In the genomic region with DNA sequence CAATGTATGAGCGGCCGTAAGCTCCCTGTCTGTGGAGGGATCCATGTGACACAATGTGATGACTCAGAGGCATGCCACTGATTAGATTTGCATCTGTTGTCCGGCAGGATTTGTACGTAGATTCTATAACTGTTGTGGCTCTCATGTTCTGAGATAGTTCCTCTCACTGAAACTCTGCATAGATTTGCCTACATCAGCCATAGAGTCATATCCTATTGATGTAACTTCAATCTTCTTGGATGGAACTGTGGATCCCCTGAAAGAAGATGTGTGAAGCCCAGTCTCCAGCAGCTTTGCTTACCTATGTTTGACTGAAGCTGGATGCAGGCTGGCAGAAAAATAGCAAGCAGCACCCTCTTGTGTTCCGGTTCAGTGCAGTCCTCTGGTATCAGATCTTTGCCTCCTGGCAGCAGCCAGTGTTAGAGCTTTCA, we compare ENCODE assay signal across 11 mouse cellular contexts. TPM values are rescaled to one million over a fixed set of nuclear protein-coding genes. Genes with fewer than 3 reads are reported as not detected.
A peak's percentile ranks its signal among the peaks of the same experiment; 100 is the strongest.
DNase-seq lines count a peak whose midpoint lies in the region; ATAC-seq and TF ChIP-seq lines count a peak whose summit lies in the region.
"Had no signal": no experiment of that assay in that cellular context is flagged by ENCODE, and none has a peak within 500 bp of the region (broad histone marks: within the 10 kb centered on the region; RNA-seq: fewer than 3 reads in every experiment).

No protein-coding gene starts in this region.

- ATAC-seq in forebrain, postnatal 0 days, result no peak
- ATAC-seq in forebrain, embryonic 11.5 days (replicated peaks; ENCODE audit: low FRiP score), result no peak
- no peak for ATAC-seq in stomach, postnatal 0 days (ENCODE audit: low FRiP score, low TSS enrichment)
- ATAC-seq in activated CD4-positive, CD25-positive, alpha-beta regulatory T cell, adult 4 months, result no peak
- ATAC-seq: intestine, embryonic 16.5 days had no signal

- no peaks in the 10 kb centered on the region for H3K4me1 ChIP-seq in forebrain, postnatal 0 days (ENCODE audit: insufficient read depth)
- H3K4me1 ChIP-seq in forebrain, embryonic 11.5 days (replicated peaks; ENCODE audit: control insufficient read depth, insufficient read depth, low read length), result no peaks in the 10 kb centered on the region
- H3K4me1 ChIP-seq in stomach, postnatal 0 days (replicated peaks; ENCODE audit: control insufficient read depth, insufficient read depth), result no peaks in the 10 kb centered on the region
- no peaks in the 10 kb centered on the region for H3K4me1 ChIP-seq in heart, embryonic 10.5 days
- H3K4me1 ChIP-seq: limb, embryonic 15.5 days had no signal

- no peak overlapping the region for H3K27ac ChIP-seq in forebrain, postnatal 0 days (ENCODE audit: low read depth, low read length)
- H3K27ac ChIP-seq in forebrain, embryonic 11.5 days (ENCODE audit: low read depth, low read length), result no peak overlapping the region
- no peak overlapping the region for H3K27ac ChIP-seq in stomach, postnatal 0 days (replicated peaks)
- no peak overlapping the region for H3K27ac ChIP-seq in heart, embryonic 10.5 days
- H3K27ac ChIP-seq: limb, embryonic 15.5 days had no signal

- no peak overlapping the region for H3K9ac ChIP-seq in forebrain, postnatal 0 days
- H3K9ac ChIP-seq in forebrain, embryonic 11.5 days (ENCODE audit: low read length), result no peak overlapping the region
- no peak overlapping the region for H3K9ac ChIP-seq in stomach, postnatal 0 days (ENCODE audit: low read length)
- H3K9ac ChIP-seq: limb, embryonic 15.5 days had no signal

- TF ChIP-seq CTCF in forebrain, postnatal 0 days (IDR thresholded peaks at IDR 0.05; ENCODE audit: low read depth), result peak; percentile 38
- TF ChIP-seq CTCF in stomach, postnatal 0 days (IDR thresholded peaks at IDR 0.05; ENCODE audit: low read depth), result 0 out of 2 replicates have a peak, but pooled peaks have one; percentile 15

- H3K9me3 ChIP-seq in forebrain, postnatal 0 days (ENCODE audit: low read length), result no peaks in the 10 kb centered on the region
- no peaks in the 10 kb centered on the region for H3K9me3 ChIP-seq in forebrain, embryonic 11.5 days (ENCODE audit: control insufficient read depth, low read length)
- H3K9me3 ChIP-seq in stomach, postnatal 0 days (ENCODE audit: control insufficient read depth, low read length), result no peaks in the 10 kb centered on the region
- H3K9me3 ChIP-seq in heart, embryonic 10.5 days, result no peaks in the 10 kb centered on the region
- H3K9me3 ChIP-seq: limb, embryonic 15.5 days had no signal

- H3K4me3 ChIP-seq in forebrain, postnatal 0 days (ENCODE audit: low read depth, low read length), result no peak overlapping the region
- H3K4me3 ChIP-seq in forebrain, embryonic 11.5 days (ENCODE audit: low read depth, low read length), result no peak overlapping the region
- no peak overlapping the region for H3K4me3 ChIP-seq in stomach, postnatal 0 days (ENCODE audit: low read depth, low read length)
- no peak overlapping the region for H3K4me3 ChIP-seq in heart, embryonic 10.5 days
- H3K4me3 ChIP-seq: limb, embryonic 15.5 days had no signal

- no peaks in the 10 kb centered on the region for H3K27me3 ChIP-seq in forebrain, postnatal 0 days (ENCODE audit: insufficient read depth, low read length)
- H3K27me3 ChIP-seq in forebrain, embryonic 11.5 days (ENCODE audit: control insufficient read depth, insufficient read depth, low read length), result no peaks in the 10 kb centered on the region
- no peaks in the 10 kb centered on the region for H3K27me3 ChIP-seq in stomach, postnatal 0 days (ENCODE audit: control insufficient read depth, insufficient read depth, low read length)
- H3K27me3 ChIP-seq in heart, embryonic 10.5 days (ENCODE audit: insufficient read depth, poor library complexity, severe bottlenecking), result no peaks in the 10 kb centered on the region
- H3K27me3 ChIP-seq: limb, embryonic 15.5 days had no signal

- TF ChIP-seq EP300 in stomach, postnatal 0 days (optimal IDR thresholded peaks at IDR 0.05), result no peak

- DNase-seq in forebrain, postnatal 0 days, result peak; percentile 22
- DNase-seq in forebrain, embryonic 11.5 days (ENCODE audit: low spot score), result no peak
- DNase-seq in right cerebral cortex, adult 18-20 months, result peak; percentile 41
- no peak for DNase-seq in right cerebral cortex, postnatal 4 days
- DNase-seq in layer of hippocampus, postnatal 10 days (ENCODE audit: low spot score in 2 of 2), result peak; percentile 8 to 27
- DNase-seq in stomach, postnatal 0 days (ENCODE audit: low spot score), result no peak
- DNase-seq in heart, embryonic 10.5 days (ENCODE audit: low spot score), result no peak
- DNase-seq: cerebellum, postnatal 14 days had no signal

- H3K36me3 ChIP-seq in forebrain, postnatal 0 days (ENCODE audit: insufficient read depth), result no peaks in the 10 kb centered on the region
- no peaks in the 10 kb centered on the region for H3K36me3 ChIP-seq in forebrain, embryonic 11.5 days (ENCODE audit: control insufficient read depth, insufficient read depth, low read length)
- H3K36me3 ChIP-seq in stomach, postnatal 0 days (ENCODE audit: control insufficient read depth, insufficient read depth, low read length), result no peaks in the 10 kb centered on the region
- H3K36me3 ChIP-seq in heart, embryonic 10.5 days, result no peaks in the 10 kb centered on the region
- H3K36me3 ChIP-seq: limb, embryonic 15.5 days had no signal

- WGBS in forebrain, postnatal 0 days, result 87% methylated on average over 5 of the region's 5 CpGs
- 83% methylated on average over 5 of the region's 5 CpGs for WGBS in forebrain, embryonic 11.5 days
- 45% methylated on average over 5 of the region's 5 CpGs for WGBS in stomach, postnatal 0 days
- WGBS in heart, embryonic 10.5 days, result 52% methylated on average over 5 of the region's 5 CpGs

- no peak overlapping the region for H3K4me2 ChIP-seq in forebrain, postnatal 0 days (ENCODE audit: low read depth)
- no peak overlapping the region for H3K4me2 ChIP-seq in forebrain, embryonic 11.5 days (ENCODE audit: low read depth, low read length, severe bottlenecking)
- H3K4me2 ChIP-seq in stomach, postnatal 0 days (replicated peaks; ENCODE audit: low read depth), result no peak overlapping the region
- H3K4me2 ChIP-seq: limb, embryonic 15.5 days had no signal

RNA-seq across cellular contexts. Expression of a gene that starts 5.7 kb away (rescaled TPM):
- total RNA-seq in forebrain, postnatal 0 days (2014; rRNA removed), result 0.05 TPM in 1 of 2 replicates, not detected in the other
- polyA plus RNA-seq in forebrain, postnatal 0 days (2015; fragmentation: Nextera tagmentation; extraction: Ambion mirVana), result not detected in 2 replicates
- polyA plus RNA-seq in forebrain, embryonic 11.5 days (2014; fragmentation: Nextera tagmentation; extraction: Ambion mirVana), result not detected in 2 replicates
- not detected for total RNA-seq in layer of hippocampus, postnatal 10 days (2021)
- polyA plus RNA-seq in stomach, postnatal 0 days (2015; fragmentation: Nextera tagmentation; extraction: Ambion mirVana), result 0.05 and 0.38 TPM in 2 replicates
- polyA plus RNA-seq in activated CD4-positive, CD25-positive, alpha-beta regulatory T cell, adult 4 months (2017; shearing (Covaris generic)), result 1 to 10 TPM; 4.1 to 9.4 TPM
- not detected in 2 replicates for polyA plus RNA-seq in heart, embryonic 10.5 days (2016; fragmentation: Nextera tagmentation; extraction: Ambion mirVana)

RNA-seq across cellular contexts. Expression of a gene that starts 23.2 kb away (rescaled TPM):
- 0.69 and 1.3 TPM in 2 replicates for total RNA-seq in forebrain, postnatal 0 days (2014; rRNA removed)
- 1.0 and 1.1 TPM in 2 replicates for polyA plus RNA-seq in forebrain, postnatal 0 days (2015; fragmentation: Nextera tagmentation; extraction: Ambion mirVana)
- polyA plus RNA-seq in forebrain, embryonic 11.5 days (2014; fragmentation: Nextera tagmentation; extraction: Ambion mirVana), result not detected in 2 replicates
- total RNA-seq in layer of hippocampus, postnatal 10 days (2021), result under 1 TPM; 0.30 to 0.38 TPM
- polyA plus RNA-seq in stomach, postnatal 0 days (2015; fragmentation: Nextera tagmentation; extraction: Ambion mirVana), result 2.6 and 2.9 TPM in 2 replicates
- 100 to 1,000 TPM; 665 to 693 TPM for polyA plus RNA-seq in activated CD4-positive, CD25-positive, alpha-beta regulatory T cell, adult 4 months (2017; shearing (Covaris generic))
- polyA plus RNA-seq in heart, embryonic 10.5 days (2016; fragmentation: Nextera tagmentation; extraction: Ambion mirVana), result 0.25 TPM in 1 of 2 replicates, not detected in the other

RNA-seq across cellular contexts. Expression of a gene that starts 51.4 kb away (rescaled TPM):
- 0.46 TPM in 1 of 2 replicates, not detected in the other for total RNA-seq in forebrain, postnatal 0 days (2014; rRNA removed)
- 0.10 and 0.20 TPM in 2 replicates for polyA plus RNA-seq in forebrain, postnatal 0 days (2015; fragmentation: Nextera tagmentation; extraction: Ambion mirVana)
- polyA plus RNA-seq in forebrain, embryonic 11.5 days (2014; fragmentation: Nextera tagmentation; extraction: Ambion mirVana), result not detected in 2 replicates
- total RNA-seq in layer of hippocampus, postnatal 10 days (2021), result under 1 TPM in 1 of 2 experiments, not detected in 1; 0.30 TPM
- polyA plus RNA-seq in stomach, postnatal 0 days (2015; fragmentation: Nextera tagmentation; extraction: Ambion mirVana), result 0.13 and 0.18 TPM in 2 replicates
- polyA plus RNA-seq in activated CD4-positive, CD25-positive, alpha-beta regulatory T cell, adult 4 months (2017; shearing (Covaris generic)), result 10 to 100 TPM; 45.6 to 82.3 TPM
- polyA plus RNA-seq in heart, embryonic 10.5 days (2016; fragmentation: Nextera tagmentation; extraction: Ambion mirVana), result not detected in 2 replicates

Comparison
In these comparisons a context has a peak if more than half of its experiments do, and no peak if none do; other contexts are left out.
1. DNase-seq: peak in forebrain, postnatal 0 days (single experiment), right cerebral cortex, adult 18-20 months (single experiment) and layer of hippocampus, postnatal 10 days (2 of 2); none in forebrain, embryonic 11.5 days (single experiment), right cerebral cortex, postnatal 4 days (single experiment), stomach, postnatal 0 days (single experiment) and heart, embryonic 10.5 days (single experiment).
2. RNA of a gene that starts 23.2 kb away (polyA plus RNA-seq): 665 to 693 TPM in activated CD4-positive, CD25-positive, alpha-beta regulatory T cell, adult 4 months; 2.6 to 2.9 TPM in stomach, postnatal 0 days, 1.0 to 1.1 TPM in forebrain, postnatal 0 days, 0.25 TPM in heart, embryonic 10.5 days and not detected in forebrain, embryonic 11.5 days; every median in the first group is over 100 times any median in the second.
3. RNA of a gene that starts 51.4 kb away (polyA plus RNA-seq): 45.6 to 82.3 TPM in activated CD4-positive, CD25-positive, alpha-beta regulatory T cell, adult 4 months; 0.13 to 0.18 TPM in stomach, postnatal 0 days, 0.10 to 0.20 TPM in forebrain, postnatal 0 days, not detected in heart, embryonic 10.5 days and not detected in forebrain, embryonic 11.5 days; every median in the first group is over 10 times any median in the second.